11 mouse cellular contexts compared by ENCODE assay signal in genomic region chr14:34454282-34454681, GRCm38 (mm10). TPM values are rescaled to one million over a fixed set of nuclear protein-coding genes. Genes with fewer than 3 reads are reported as not detected.
DNase-seq lines count a peak whose midpoint lies in the region; ATAC-seq lines count a peak whose summit lies in the region.
"Had no signal": no experiment of that assay in that cellular context is flagged by ENCODE, and none has a peak within 500 bp of the region (broad histone marks: within the 10 kb centered on the region; RNA-seq: fewer than 3 reads in every experiment).

No protein-coding gene starts in this region.

- no peak overlapping the region for H3K4me3 ChIP-seq in heart, embryonic 14.5 days (ENCODE audit: control insufficient read depth in 1 of 2, insufficient read depth in 1 of 2, low read depth in 1 of 2, low read length in 2 of 2)
- H3K4me3 ChIP-seq in embryonic facial prominence, embryonic 13.5 days = no peak overlapping the region
- no peak overlapping the region for H3K4me3 ChIP-seq in hindbrain, embryonic 12.5 days
- no peak overlapping the region for H3K4me3 ChIP-seq in midbrain, embryonic 15.5 days

- no peaks in the 10 kb centered on the region for H3K27me3 ChIP-seq in heart, embryonic 14.5 days (ENCODE audit: control insufficient read depth, insufficient read depth, low read length)
- H3K27me3 ChIP-seq in embryonic facial prominence, embryonic 13.5 days = no peaks in the 10 kb centered on the region
- no peaks in the 10 kb centered on the region for H3K27me3 ChIP-seq in hindbrain, embryonic 12.5 days
- H3K27me3 ChIP-seq in midbrain, embryonic 15.5 days (replicated peaks) = no peaks in the 10 kb centered on the region

- peaks cover 38% of the 10 kb centered on the region for H3K36me3 ChIP-seq in heart, embryonic 14.5 days (ENCODE audit: control insufficient read depth, insufficient read depth, low read length)
- H3K36me3 ChIP-seq in embryonic facial prominence, embryonic 13.5 days = 0 out of 2 replicates have a peak, but pooled peaks cover 8% of the 10 kb centered on the region
- peaks cover 7% of the 10 kb centered on the region; the same call in 1 of the 2 replicates for H3K36me3 ChIP-seq in hindbrain, embryonic 12.5 days
- no peaks in the 10 kb centered on the region for H3K36me3 ChIP-seq in midbrain, embryonic 15.5 days (replicated peaks)

- peaks cover 2 to 35% of the 10 kb centered on the region in 2 experiments; a peak in 3 of 4 replicates for H3K4me1 ChIP-seq in heart, embryonic 14.5 days (ENCODE audit: control insufficient read depth in 2 of 2, insufficient read depth in 2 of 2, low read length in 2 of 2)
- H3K4me1 ChIP-seq in embryonic facial prominence, embryonic 13.5 days = peaks cover 19% of the 10 kb centered on the region
- H3K4me1 ChIP-seq in hindbrain, embryonic 12.5 days = peaks cover 22% of the 10 kb centered on the region
- peaks cover 13% of the 10 kb centered on the region for H3K4me1 ChIP-seq in midbrain, embryonic 15.5 days

- DNase-seq in heart, postnatal 25 days (ENCODE audit: low spot score) = no peak
- no peak for DNase-seq in ovary, adult 18-20 months (ENCODE audit: low spot score)
- no peak for DNase-seq in cerebellum, adult 11-12 months
- DNase-seq: kidney, adult 11 months; thymus, adult 2 months had no signal

- no peak overlapping the region for H3K4me2 ChIP-seq in heart, embryonic 14.5 days (ENCODE audit: low read length)
- no peak overlapping the region for H3K4me2 ChIP-seq in embryonic facial prominence, embryonic 13.5 days
- no peak overlapping the region; the same call in 1 of the 2 replicates for H3K4me2 ChIP-seq in hindbrain, embryonic 12.5 days (replicated peaks)
- no peak overlapping the region for H3K4me2 ChIP-seq in midbrain, embryonic 15.5 days

- no peaks in the 10 kb centered on the region for H3K9me3 ChIP-seq in heart, embryonic 14.5 days (ENCODE audit: control insufficient read depth, low read length)
- no peaks in the 10 kb centered on the region for H3K9me3 ChIP-seq in embryonic facial prominence, embryonic 13.5 days
- H3K9me3 ChIP-seq in hindbrain, embryonic 12.5 days (replicated peaks) = no peaks in the 10 kb centered on the region
- no peaks in the 10 kb centered on the region for H3K9me3 ChIP-seq in midbrain, embryonic 15.5 days

- no peak overlapping the region for H3K9ac ChIP-seq in heart, embryonic 14.5 days (ENCODE audit: low read length)
- H3K9ac ChIP-seq in embryonic facial prominence, embryonic 13.5 days = no peak overlapping the region
- no peak overlapping the region for H3K9ac ChIP-seq in hindbrain, embryonic 12.5 days
- no peak overlapping the region for H3K9ac ChIP-seq in midbrain, embryonic 15.5 days

- ATAC-seq in heart, embryonic 14.5 days (ENCODE audit: insufficient number of reproducible peaks, insufficient read depth, low FRiP score, low read depth) = no peak
- ATAC-seq in embryonic facial prominence, embryonic 13.5 days (ENCODE audit: insufficient number of reproducible peaks, insufficient read depth, low FRiP score, low TSS enrichment, low read depth) = no peak
- ATAC-seq in hindbrain, embryonic 12.5 days (ENCODE audit: low FRiP score) = no peak
- ATAC-seq in midbrain, embryonic 15.5 days (replicated peaks) = no peak
- no peak for ATAC-seq in megakaryocyte progenitor cell, adult 5-6 weeks (replicated peaks; ENCODE audit: poor library complexity)
- ATAC-seq: CD4-positive, CD25-positive, alpha-beta regulatory T cell, adult 4 months had no signal

- H3K27ac ChIP-seq in heart, embryonic 14.5 days (replicated peaks in 1 of 2; ENCODE audit: control insufficient read depth in 1 of 2, insufficient read depth in 1 of 2, low read depth in 2 of 2, low read length in 2 of 2) = peak overlapping the region; percentile 61 to 74
- peak overlapping the region; percentile 64 for H3K27ac ChIP-seq in embryonic facial prominence, embryonic 13.5 days
- peak overlapping the region; percentile 71 for H3K27ac ChIP-seq in hindbrain, embryonic 12.5 days
- H3K27ac ChIP-seq in midbrain, embryonic 15.5 days = peak overlapping the region; percentile 71

- intact Hi-C loops in heart, postnatal 25 days (cut with DNase I) = no loop called here

- 64% methylated on average over 3 of the region's 3 CpGs for WGBS in heart, embryonic 14.5 days
- WGBS in embryonic facial prominence, embryonic 13.5 days = 66% methylated on average over 3 of the region's 3 CpGs
- WGBS in hindbrain, embryonic 12.5 days = 48% methylated on average over 3 of the region's 3 CpGs
- 31% methylated on average over 3 of the region's 3 CpGs for WGBS in midbrain, embryonic 15.5 days

RNA-seq across cellular contexts. Expression of gene Bmpr1a, which starts 48.9 kb away (rescaled TPM):
- 44.2 and 49.0 TPM in 2 replicates for polyA plus RNA-seq in heart, embryonic 14.5 days (2014; fragmentation: Nextera tagmentation; extraction: Ambion mirVana)
- 10 to 100 TPM; 71.8 to 77.5 TPM for total RNA-seq in heart, postnatal 25 days (2021)
- polyA plus RNA-seq in embryonic facial prominence, embryonic 13.5 days (2015; fragmentation: Nextera tagmentation; extraction: Ambion mirVana) = 58.1 and 64.9 TPM in 2 replicates
- polyA plus RNA-seq in hindbrain, embryonic 12.5 days (2016; fragmentation: Nextera tagmentation; extraction: Ambion mirVana) = 47.6 and 50.4 TPM in 2 replicates
- polyA plus RNA-seq in midbrain, embryonic 15.5 days (2015; fragmentation: Nextera tagmentation; extraction: Ambion mirVana) = 15.2 and 17.5 TPM in 2 replicates
- total RNA-seq in megakaryocyte progenitor cell, adult 5-6 weeks (2015) = 0.39 and 0.68 TPM in 2 replicates
- 0.25 and 0.41 TPM in 2 replicates for total RNA-seq in megakaryocyte progenitor cell, adult 5-6 weeks (2017)
